Mouse (Mus musculus) liver, embryonic 15.5 days (tissue): ENCODE measurements around the gene Strn3. TPM values are rescaled to one million over a fixed set of nuclear protein-coding genes. Genes with fewer than 3 reads are reported as not detected.

Source experiments
- ATAC-seq: fragments of 200-750 bp; cut with Nextera tagmentation; 2 replicates; pipeline ENCODE4 v1.8.0; 2017; ENCODE audit warnings: moderate number of reproducible peaks, mild to moderate bottlenecking, moderate library complexity; ENCODE audit not compliant: insufficient read depth
- H3K27ac ChIP-seq: fragments of 300-500 bp; sonication (generic); replicated peaks from 2 replicates; pipeline ENCODE4 v1.5.1; 2015; ENCODE audit warnings: mild to moderate bottlenecking, inconsistent platforms
- H3K27me3 ChIP-seq: fragments of 300-500 bp; sonication (generic); 2 replicates; pipeline ENCODE4 v1.6.1; 2015; ENCODE audit warnings: mild to moderate bottlenecking, inconsistent platforms
- H3K36me3 ChIP-seq: fragments of 300-500 bp; sonication (generic); replicated peaks from 2 replicates; pipeline ENCODE4 v1.6.1; 2015; ENCODE audit warnings: moderate library complexity, mild to moderate bottlenecking, inconsistent platforms
- H3K4me1 ChIP-seq: fragments of 300-500 bp; sonication (generic); replicated peaks from 2 replicates; pipeline ENCODE4 v1.6.1; 2015; ENCODE audit warnings: inconsistent platforms
- H3K4me2 ChIP-seq: fragments of 300-500 bp; sonication (generic); 2 replicates; pipeline ENCODE4 v1.6.1; 2015; ENCODE audit warnings: moderate library complexity, mild to moderate bottlenecking, inconsistent platforms
- H3K4me3 ChIP-seq: fragments of 300-500 bp; sonication (generic); replicated peaks from 2 replicates; pipeline ENCODE4 v1.5.1; 2015; ENCODE audit warnings: mild to moderate bottlenecking, inconsistent platforms
- H3K9ac ChIP-seq: fragments of 300-500 bp; sonication (generic); 2 replicates; pipeline ENCODE4 v1.6.1; 2015; ENCODE audit warnings: moderate library complexity, mild to moderate bottlenecking, inconsistent platforms
- H3K9me3 ChIP-seq: fragments of 300-500 bp; sonication (generic); replicated peaks from 2 replicates; pipeline ENCODE4 v1.6.1; 2016; ENCODE audit warnings: inconsistent platforms
- WGBS: fragments of 180-500 bp; shearing (Covaris S2); methylation state at CpG from one replicate; pipeline ENCODE4 v1.1.7; 2015; ENCODE audit warnings: mixed read lengths; ENCODE audit not compliant: insufficient replicate concordance; 5-methylcytosine and 5-hydroxymethylcytosine counted together
- polyA plus RNA-seq: library from polyadenylated mRNA; unstranded; fragments of >200 nt; fragmentation: Nextera tagmentation; extraction: Ambion mirVana; gene quantifications from 2 replicates; pipeline ENCODE4 v1.2.1, GENCODE M21; 2015

Gene Strn3
- polyA plus RNA-seq, 1 experiment from 2014 or later: 13.1 TPM

DNA sequence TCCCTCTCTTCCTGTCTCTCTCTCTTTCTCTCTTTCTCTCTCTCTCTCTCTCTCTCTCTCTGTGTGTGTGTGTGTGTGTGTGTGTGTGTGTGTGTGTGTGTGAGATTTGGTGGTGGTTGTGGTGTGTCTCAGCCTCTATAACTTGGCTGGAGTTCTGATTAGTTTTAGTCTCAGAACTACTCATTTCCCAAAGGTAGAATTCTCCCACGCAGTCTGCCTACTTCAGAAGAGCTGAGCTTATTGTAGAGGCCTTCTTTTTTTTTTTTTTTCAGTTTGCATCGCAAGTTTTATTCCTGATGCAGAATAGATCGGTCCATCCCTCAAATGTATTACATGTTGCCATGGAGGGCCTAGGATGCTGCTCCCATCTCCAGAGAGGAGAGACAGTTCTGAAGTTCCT lies 18.0 kb upstream of the Strn3 start:
- no peak for ATAC-seq
- no peak overlapping the region for H3K4me2 ChIP-seq
- no peaks in the 10 kb centered on the region for H3K9me3 ChIP-seq
- H3K9ac ChIP-seq: no peak overlapping the region
- no peaks in the 10 kb centered on the region for H3K27me3 ChIP-seq
- H3K4me1 ChIP-seq: peaks cover 16% of the 10 kb centered on the region
- H3K4me3 ChIP-seq: no peak overlapping the region
- H3K27ac ChIP-seq: no peak overlapping the region
- 70% methylated on average over 3 of the region's 3 CpGs for WGBS
- H3K36me3 ChIP-seq: no peaks in the 10 kb centered on the region

DNA sequence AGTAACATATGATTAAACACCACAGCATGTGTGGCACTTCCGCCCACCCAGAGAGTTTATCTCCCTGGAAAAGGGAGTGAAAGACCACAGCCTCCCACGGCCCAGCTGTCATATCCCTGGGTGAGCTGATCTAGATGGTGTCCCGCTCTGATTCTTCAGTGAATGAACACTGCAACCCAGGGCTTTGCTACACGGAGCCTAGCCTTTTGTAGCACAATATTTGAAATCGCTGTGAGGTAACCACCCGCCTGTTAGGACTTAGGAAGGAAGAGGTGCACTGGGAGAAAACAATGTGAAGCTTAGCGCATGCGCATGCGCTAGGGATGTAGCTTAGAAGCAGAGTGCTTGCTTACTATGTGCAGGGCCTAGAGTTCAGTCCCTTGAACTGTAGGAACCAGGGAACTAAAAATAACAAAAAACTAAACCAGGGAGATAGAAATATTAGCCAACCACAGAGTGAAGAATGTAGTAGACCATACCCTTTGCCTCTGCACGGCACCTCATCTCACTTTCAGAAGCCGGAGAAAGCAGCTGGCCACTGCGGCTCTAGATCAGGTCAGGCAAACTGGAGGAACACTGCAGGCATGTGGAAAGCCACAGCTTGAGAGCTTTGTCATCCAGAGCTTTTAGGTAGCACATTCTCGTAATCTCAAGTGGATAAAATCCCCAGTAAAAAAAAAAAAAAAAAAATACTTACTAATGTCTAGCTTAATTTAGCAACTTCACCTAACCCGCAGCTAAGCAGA lies 17.4 kb upstream of the Strn3 start:
- no peak for ATAC-seq
- Histone ChIP-seq H3K4me2 (no peak overlapping the region), H3K4me1 (peaks cover 16% of the 10 kb centered on the region), H3K9me3 (no peaks in the 10 kb centered on the region), H3K4me3 (no peak overlapping the region), H3K36me3 (no peaks in the 10 kb centered on the region), H3K27me3 (no peaks in the 10 kb centered on the region), H3K27ac (no peak overlapping the region), H3K9ac (no peak overlapping the region)
- WGBS: 61% methylated on average over 14 of the region's 14 CpGs

DNA sequence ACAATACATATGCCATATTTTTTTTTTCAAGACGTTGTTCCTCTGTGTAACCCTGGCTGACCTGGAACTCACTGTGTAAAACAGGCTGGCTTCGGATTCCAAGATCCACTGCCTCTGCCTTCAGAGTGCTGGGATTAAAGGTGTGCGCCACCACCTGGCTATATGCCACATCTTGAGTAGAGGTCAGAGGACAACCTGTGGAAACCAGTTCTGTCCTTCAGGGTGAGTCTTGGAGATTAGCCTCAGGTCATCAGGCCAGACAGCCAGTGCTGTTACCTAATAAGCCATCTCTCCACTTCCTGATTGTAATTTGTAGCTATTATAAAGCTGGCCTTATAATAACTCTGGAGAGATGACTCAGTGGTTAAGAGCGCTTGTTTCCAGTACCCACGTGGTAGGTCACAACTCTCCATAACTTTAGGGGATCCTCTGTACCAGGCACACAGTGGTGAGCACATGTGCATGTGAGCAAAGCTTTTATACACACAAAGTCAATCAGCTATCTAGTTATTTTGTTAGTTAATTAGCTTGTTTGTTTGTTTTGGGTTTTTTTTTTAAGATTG lies 15.1 kb upstream of the Strn3 start:
- no peak for ATAC-seq

DNA sequence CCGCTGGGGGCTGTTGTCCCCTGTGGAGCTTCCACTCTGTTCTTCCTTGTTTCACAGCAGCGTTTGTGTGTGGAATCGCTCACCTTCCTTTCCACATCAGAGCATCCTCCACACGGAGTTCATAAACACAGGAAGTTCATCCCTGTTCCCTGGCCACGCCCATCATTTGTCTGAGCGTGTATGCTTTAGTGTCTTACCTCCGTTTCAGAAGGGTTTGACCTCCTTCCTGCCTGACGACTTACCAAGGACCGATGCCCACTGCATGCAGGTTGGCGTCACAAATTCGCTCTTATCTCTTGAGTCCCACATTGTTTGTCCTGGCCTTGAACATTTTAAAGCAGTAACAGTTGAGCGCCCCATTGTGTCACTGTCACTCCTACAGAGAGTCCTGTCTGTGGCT lies 14.1 kb upstream of the Strn3 start:
- H3K27ac ChIP-seq: no peak overlapping the region
- H3K4me2 ChIP-seq: no peak overlapping the region
- H3K36me3 ChIP-seq: no peaks in the 10 kb centered on the region
- no peak for ATAC-seq
- 52% methylated on average over 12 of the region's 12 CpGs for WGBS
- no peak overlapping the region for H3K9ac ChIP-seq
- no peaks in the 10 kb centered on the region for H3K27me3 ChIP-seq
- H3K4me3 ChIP-seq: no peak overlapping the region
- H3K4me1 ChIP-seq: peaks cover 20% of the 10 kb centered on the region
- H3K9me3 ChIP-seq: no peaks in the 10 kb centered on the region

More for the DNA sequence above, 15.1 kb upstream of the Strn3 start:
- Histone ChIP-seq H3K27ac (no peak overlapping the region), H3K36me3 (no peaks in the 10 kb centered on the region), H3K4me3 (no peak overlapping the region), H3K9ac (no peak overlapping the region), H3K4me2 (no peak overlapping the region), H3K9me3 (no peaks in the 10 kb centered on the region), H3K4me1 (peaks cover 16% of the 10 kb centered on the region), H3K27me3 (no peaks in the 10 kb centered on the region)
- 78% methylated on average over 5 of the region's 5 CpGs for WGBS

DNA sequence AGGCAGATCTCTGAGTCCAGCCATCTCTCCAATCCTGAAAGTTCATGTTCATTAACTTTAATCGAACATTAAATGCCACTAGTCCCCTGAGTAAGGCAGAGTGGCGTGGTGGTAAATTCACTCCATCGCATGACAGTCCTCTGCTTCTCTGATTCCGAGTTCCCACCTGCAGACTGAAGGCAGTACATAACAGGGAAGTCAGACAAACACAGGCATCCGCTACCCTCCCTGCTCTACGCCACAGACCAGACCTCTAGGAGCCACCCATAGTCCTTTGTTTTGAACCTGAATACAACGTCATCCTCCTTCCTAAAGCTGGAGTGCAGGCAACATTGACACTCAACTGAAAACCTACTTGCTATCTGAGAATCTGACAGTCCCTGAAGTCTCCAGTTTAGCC lies 12.9 kb upstream of the Strn3 start:
- no peak for ATAC-seq
- H3K4me3 ChIP-seq: no peak overlapping the region
- no peaks in the 10 kb centered on the region for H3K27me3 ChIP-seq
- 63% methylated on average over 7 of the region's 7 CpGs for WGBS
- H3K4me1 ChIP-seq: peaks cover 24% of the 10 kb centered on the region
- no peaks in the 10 kb centered on the region for H3K9me3 ChIP-seq
- H3K9ac ChIP-seq: no peak overlapping the region
- no peak overlapping the region for H3K27ac ChIP-seq
- no peaks in the 10 kb centered on the region for H3K36me3 ChIP-seq
- H3K4me2 ChIP-seq: no peak overlapping the region

DNA sequence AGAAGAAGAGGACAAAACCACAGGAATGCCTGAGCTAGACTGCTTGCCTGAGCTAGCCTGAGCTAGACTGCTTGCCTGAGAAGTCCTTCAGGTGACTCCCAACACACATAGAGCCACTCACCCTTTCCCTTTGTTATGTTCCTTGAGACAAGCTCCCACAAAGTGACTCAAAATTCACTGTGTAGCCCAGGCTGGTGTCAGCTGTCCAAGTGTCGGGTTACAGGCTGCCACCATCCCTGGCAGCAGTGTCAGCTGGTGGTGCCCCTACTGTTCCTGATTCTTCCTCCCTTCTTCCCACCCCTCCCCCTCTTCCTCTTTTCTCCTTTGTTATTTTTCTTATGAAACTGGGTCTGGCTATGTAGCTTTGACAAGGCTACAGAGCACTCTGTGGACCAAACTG lies 12.2 kb upstream of the Strn3 start:
- H3K4me3 ChIP-seq: no peak overlapping the region
- no peak overlapping the region for H3K4me2 ChIP-seq
- no peaks in the 10 kb centered on the region for H3K27me3 ChIP-seq
- no peak overlapping the region for H3K9ac ChIP-seq
- H3K27ac ChIP-seq: no peak overlapping the region
- H3K9me3 ChIP-seq: no peaks in the 10 kb centered on the region
- ATAC-seq: no peak
- no peaks in the 10 kb centered on the region for H3K36me3 ChIP-seq
- WGBS: 51% methylated on average over 1 of the region's 1 CpGs
- peaks cover 31% of the 10 kb centered on the region for H3K4me1 ChIP-seq

DNA sequence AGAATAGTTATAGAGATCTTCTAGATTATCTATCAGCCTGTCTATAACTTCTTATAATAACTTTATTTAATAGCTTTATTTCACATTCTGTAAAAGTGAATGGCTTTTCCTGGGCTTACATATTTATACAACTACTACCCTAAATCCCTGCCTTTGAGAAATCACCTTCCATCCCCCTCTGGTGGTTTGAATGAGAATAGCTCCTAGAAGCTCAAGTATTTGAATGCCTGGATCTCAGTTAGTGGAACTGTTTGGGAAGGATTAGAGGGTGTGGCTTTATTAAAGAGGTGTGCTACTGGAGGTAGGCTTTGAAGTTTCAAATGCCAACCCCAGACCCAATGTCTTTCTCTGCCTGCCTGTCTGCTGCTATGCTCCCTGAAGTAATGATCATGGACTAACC lies 10.0 kb upstream of the Strn3 start:
- Histone ChIP-seq H3K27ac (no peak overlapping the region), H3K36me3 (no peaks in the 10 kb centered on the region), H3K4me3 (no peak overlapping the region), H3K4me2 (no peak overlapping the region), H3K9me3 (no peaks in the 10 kb centered on the region), H3K9ac (no peak overlapping the region), H3K27me3 (no peaks in the 10 kb centered on the region), H3K4me1 (peaks cover 34% of the 10 kb centered on the region)
- ATAC-seq: no peak

DNA sequence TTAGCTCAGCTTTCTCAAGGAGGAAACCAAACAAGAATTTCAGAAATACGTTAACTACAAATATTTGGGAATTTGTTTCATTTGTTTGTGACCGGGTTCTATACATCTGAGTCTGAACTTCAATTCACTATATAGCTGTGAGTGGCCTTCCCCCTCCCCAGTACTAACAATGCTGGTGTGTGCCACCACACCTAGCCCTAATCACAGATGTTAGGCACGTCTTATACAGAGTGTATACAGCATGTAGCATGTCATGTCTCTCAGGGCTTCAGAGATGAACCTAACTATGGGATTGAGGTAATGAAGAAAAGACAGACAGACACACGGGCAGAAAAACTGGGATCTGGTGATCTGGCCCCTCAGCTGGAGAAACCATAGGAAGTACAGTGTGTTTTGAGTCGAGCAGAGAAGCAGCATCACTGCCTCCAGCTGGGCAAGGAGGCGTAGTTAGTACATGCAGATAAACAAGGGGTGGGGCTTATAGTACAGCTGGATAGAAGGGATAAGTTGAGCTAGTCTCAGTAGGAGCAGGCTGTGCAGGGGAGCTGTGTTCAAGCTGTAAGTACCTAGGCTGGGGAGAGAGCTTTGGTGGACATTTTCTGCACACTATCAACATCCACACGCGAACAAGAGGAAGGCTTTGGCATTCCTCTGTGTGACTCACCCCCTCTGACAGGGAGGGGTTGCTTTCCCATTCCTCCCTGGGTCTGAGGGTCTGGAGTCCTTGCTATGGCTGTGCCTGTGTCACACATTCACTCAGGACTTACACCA lies 8.1 kb upstream of the Strn3 start:
- peak; percentile 100 for ATAC-seq
- H3K4me3 ChIP-seq: peak overlapping the region; percentile 57
- H3K27me3 ChIP-seq: no peaks in the 10 kb centered on the region
- 31% methylated on average over 8 of the region's 8 CpGs for WGBS
- H3K4me1 ChIP-seq: peaks cover 38% of the 10 kb centered on the region
- H3K9me3 ChIP-seq: no peaks in the 10 kb centered on the region
- peak overlapping the region; percentile 60 for H3K9ac ChIP-seq
- no peaks in the 10 kb centered on the region for H3K36me3 ChIP-seq
- H3K4me2 ChIP-seq: peak overlapping the region; percentile 70
- H3K27ac ChIP-seq: peak overlapping the region; percentile 98

DNA sequence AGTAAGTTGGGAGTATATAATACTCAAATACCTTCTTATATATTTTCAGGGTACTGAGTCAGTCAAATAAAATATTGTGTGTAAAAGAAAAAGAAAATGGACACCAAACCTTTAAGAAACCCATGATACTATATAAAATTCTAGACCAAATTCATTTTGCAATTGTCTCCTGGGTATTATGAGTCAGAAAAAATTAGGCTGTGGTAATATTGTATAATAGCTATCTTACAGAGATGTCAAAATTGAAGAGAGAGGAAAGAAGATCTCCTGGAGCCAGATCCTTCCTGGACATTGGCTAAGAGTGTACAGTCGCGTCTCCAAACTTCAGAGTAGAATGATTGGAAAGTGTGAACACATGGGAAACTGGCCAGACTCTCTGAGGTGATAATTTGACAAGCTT lies 4.5 kb upstream of the Strn3 start:
- peaks cover 53% of the 10 kb centered on the region for H3K4me1 ChIP-seq
- 86% methylated on average over 2 of the region's 2 CpGs for WGBS
- H3K9me3 ChIP-seq: no peaks in the 10 kb centered on the region
- H3K4me3 ChIP-seq: no peak overlapping the region
- no peak overlapping the region for H3K9ac ChIP-seq
- H3K27ac ChIP-seq: no peak overlapping the region
- no peak for ATAC-seq
- no peak overlapping the region for H3K4me2 ChIP-seq
- H3K27me3 ChIP-seq: no peaks in the 10 kb centered on the region
- no peaks in the 10 kb centered on the region for H3K36me3 ChIP-seq

DNA sequence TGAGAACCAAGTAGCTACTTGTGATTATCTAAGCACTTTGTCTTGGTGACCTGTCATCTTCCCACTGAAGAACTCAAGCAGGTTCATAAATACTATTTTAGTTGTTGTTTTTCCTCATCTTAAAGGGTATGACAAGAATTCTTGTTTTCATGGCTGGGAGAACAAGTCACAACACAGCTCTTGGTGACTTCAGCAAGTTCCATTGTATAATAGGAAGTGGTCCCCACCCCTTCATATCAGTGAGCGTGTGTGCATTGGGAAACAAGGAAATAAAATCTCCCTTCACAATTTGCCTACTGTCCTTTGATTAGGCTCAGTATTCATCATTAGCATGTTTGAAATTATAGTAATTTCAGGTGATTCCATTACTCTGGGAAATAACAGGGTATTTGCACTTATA lies 3.3 kb upstream of the Strn3 start:
- Histone ChIP-seq H3K27ac (no peak overlapping the region; the same call in 1 of the 2 replicates), H3K4me3 (no peak overlapping the region), H3K9me3 (no peaks in the 10 kb centered on the region), H3K27me3 (no peaks in the 10 kb centered on the region), H3K36me3 (no peaks in the 10 kb centered on the region), H3K9ac (no peak overlapping the region), H3K4me2 (no peak overlapping the region), H3K4me1 (peaks cover 42% of the 10 kb centered on the region)
- 32% methylated on average over 1 of the region's 1 CpGs for WGBS
- ATAC-seq: no peak

DNA sequence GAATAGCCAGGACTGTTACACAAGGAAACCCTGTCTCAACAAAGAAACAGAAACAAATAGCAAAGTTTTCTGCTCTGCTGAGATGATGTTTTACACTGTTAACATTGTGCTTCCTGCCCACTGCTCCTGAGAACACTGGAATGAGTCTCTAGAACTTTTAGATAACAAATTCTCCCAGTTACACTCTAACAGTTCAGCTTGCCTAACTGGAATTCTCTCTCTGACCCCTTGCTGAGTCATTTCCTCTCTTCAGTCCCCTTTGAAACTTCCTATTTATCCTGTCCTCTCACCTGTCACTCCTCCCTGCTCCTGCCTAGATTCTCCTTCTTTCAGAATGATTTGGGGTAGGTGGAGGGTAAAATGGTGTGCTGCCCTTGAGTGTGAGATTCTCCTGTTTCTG lies 2.4 kb upstream of the Strn3 start:
- ATAC-seq: no peak
- H3K4me2 ChIP-seq: no peak overlapping the region
- no peaks in the 10 kb centered on the region for H3K36me3 ChIP-seq
- no peak overlapping the region for H3K9ac ChIP-seq
- peaks cover 38% of the 10 kb centered on the region for H3K4me1 ChIP-seq
- H3K4me3 ChIP-seq: no peak overlapping the region
- peak overlapping the region; percentile 77 for H3K27ac ChIP-seq
- H3K9me3 ChIP-seq: no peaks in the 10 kb centered on the region
- H3K27me3 ChIP-seq: no peaks in the 10 kb centered on the region
